Mouse (Mus musculus) hindlimb bud, embryonic 11.5 days (tissue): ENCODE results near the gene Gm21698.
"Not testable (repeated sequence)": the region's sequence is repeated elsewhere in the genome, so short reads cannot be mapped to it uniquely, and the experiment has no call there.

Experiments
- DNase-seq: peaks from one replicate; pipeline ENCODE4 v3.0.0-alpha.2; 2012; ENCODE audit warnings: low read depth, low spot score; ENCODE audit errors: extremely low spot score

Gm21698 gene

DNA sequence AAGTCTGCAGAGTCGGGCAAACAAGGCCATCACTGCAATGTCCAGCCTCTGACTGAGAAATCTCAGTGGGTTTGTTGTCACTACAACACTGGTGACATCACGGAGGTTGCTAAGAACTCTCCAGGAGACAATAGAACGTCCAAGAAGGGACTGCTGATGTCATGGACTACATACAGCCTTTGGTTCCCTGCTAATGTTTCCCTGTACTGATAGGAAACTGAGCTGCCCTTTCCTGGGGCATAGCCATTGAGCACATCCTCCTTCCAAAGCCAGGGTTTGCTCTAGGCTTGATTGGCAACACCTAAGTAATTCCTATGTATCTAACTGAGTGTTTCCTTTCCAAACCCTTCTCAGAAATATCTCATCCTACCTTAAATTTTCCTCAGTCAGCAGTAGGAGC lies at the start of gene Gm21698:
Gm21698 (minus strand) TSS at position 101 of the 400 bp plus-strand sequence.
- DNase-seq = not testable (repeated sequence)

DNA sequence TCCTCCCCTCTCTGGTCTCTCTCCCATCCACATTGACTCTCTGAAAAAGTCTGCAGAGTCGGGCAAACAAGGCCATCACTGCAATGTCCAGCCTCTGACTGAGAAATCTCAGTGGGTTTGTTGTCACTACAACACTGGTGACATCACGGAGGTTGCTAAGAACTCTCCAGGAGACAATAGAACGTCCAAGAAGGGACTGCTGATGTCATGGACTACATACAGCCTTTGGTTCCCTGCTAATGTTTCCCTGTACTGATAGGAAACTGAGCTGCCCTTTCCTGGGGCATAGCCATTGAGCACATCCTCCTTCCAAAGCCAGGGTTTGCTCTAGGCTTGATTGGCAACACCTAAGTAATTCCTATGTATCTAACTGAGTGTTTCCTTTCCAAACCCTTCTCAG lies 34.4 kb upstream of the Gm21698 start, which contains the start of gene Gm5862:
Gm5862 (minus strand) TSS at position 101 of the 400 bp plus-strand sequence.
- DNase-seq = not testable (repeated sequence)

GRCm38 (mm10) chr5:26007697-26008096 lies 19.2 kb upstream of the Gm21698 start:
- DNase-seq = not testable (repeated sequence)

DNA sequence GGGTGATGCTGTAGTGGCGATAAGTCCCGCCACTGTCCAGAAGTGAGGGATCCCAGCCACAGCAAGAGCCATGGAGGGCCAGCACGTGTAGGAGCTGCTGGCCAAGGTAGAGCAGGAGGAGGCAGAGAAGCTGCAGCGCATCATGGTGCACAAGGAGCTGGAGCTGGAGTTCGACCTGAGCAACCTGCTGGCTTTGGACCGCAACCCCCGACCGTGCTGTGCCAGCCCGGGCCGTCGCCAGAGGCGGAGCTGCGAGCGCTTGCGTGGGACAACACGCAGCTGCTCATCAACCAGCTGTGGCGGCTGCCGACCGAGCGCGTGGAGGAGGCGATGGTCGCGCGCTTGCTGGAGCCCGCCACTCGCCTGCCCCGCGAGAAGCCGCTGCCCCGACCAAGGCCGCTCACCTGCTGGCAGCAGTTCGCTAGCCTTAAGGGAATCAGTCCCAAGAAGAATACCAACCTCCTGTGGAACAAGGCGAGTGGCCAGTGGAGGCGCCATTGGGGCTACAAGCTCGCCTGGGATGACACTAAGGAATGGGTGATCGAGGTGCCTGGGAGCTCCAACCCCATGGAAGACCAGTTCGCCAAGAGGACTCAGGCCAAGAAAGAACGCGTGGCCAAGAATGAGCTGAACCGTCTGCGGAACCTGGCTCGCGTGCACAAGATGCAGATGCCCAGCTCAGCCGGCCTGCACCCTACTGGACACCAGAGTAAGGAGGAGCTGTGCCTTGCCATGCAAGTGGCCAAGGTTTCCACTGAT lies 18.7 kb upstream of the Gm21698 start:
- not testable (repeated sequence) for DNase-seq

DNA sequence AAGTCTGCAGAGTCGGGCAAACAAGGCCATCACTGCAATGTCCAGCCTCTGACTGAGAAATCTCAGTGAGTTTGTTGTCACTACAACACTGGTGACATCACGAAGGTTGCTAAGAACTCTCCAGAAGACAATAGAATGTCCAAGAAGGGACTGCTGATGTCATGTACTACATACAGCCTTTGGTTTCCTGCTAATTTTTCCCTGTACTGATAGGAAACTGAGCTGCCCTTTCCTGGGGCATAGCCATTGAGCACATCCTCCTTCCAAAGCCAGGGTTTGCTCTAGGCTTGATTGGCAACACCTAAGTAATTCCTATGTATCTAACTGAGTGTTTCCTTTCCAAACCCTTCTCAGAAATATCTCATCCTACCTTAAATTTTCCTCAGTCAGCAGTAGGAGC lies 16.2 kb upstream of the Gm21698 start, which contains the start of gene Gm1979:
Gm1979 (minus strand) TSS at position 101 of the 400 bp plus-strand sequence.
- not testable (repeated sequence) for DNase-seq

DNA sequence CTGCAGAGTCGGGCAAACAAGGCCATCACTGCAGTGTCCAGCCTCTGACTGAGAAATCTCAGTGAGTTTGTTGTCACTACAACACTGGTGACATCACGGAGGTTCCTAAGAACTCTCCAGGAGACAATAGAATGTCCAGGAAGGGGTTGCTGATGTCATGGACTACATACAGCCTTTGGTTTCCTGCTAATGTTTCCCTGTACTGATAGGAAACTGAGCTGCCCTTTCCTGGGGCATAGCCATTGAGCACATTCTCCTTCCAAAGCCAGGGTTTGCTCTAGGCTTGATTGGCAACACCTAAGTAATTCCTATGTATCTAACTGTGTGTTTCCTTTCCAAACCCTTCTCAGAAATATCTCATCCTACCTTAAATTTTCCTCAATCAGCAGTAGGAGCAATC lies 15.9 kb downstream of the Gm21698 start, which contains the start of gene Gm21680:
Gm21680 (minus strand) TSS at position 101 of the 400 bp plus-strand sequence.
- not testable (repeated sequence) for DNase-seq

DNA sequence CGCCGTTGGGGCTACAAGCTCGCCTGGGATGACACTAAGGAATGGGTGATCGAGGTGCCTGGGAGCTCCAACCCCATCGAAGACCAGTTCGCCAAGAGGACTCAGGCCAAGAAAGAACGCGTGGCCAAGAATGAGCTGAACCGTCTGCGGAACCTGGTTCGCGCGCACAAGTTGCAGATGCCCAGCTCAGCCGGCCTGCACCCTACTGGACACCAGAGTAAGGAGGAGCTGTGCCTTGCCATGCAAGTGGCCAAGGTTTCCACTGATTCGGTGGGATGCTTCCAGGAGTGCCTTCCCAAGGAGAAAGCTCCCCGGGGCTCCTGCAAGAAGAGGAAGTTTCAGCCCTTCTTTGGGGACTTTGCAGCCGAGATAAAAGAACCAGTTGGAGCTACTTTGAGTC lies 31.4 kb downstream of the Gm21698 start:
- DNase-seq = not testable (repeated sequence)

DNA sequence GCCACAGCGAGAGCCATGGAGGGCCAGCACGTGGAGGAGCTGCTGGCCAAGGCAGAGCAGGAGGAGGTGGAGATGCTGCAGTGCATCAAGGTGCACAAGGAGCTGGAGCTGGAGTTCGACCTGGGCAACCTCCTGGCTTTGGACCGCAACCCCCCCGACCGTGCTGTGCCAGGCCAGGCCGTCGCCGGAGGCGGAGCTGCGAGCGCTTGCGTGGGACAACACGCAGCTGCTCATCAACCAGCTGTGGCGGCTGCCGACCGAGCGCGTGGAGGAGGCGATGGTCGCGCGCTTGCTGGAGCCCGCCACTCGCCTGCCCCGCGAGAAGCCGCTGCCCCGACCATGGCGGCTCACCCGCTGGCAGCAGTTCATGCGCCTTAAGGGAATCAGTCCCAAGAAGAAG lies 31.8 kb downstream of the Gm21698 start:
- DNase-seq = not testable (repeated sequence)

- DNase-seq = not testable (repeated sequence)
Measured at GRCm38 (mm10) chr5:25954317-25954716, 34.1 kb downstream of the Gm21698 start, which contains the start of gene Gm21671. Gene Gm21671, minus strand, starts transcription at chr5:25954417.

GRCm38 (mm10) chr5:25945391-25945790 lies 43.1 kb downstream of the Gm21698 start:
- not testable (repeated sequence) for DNase-seq

DNA sequence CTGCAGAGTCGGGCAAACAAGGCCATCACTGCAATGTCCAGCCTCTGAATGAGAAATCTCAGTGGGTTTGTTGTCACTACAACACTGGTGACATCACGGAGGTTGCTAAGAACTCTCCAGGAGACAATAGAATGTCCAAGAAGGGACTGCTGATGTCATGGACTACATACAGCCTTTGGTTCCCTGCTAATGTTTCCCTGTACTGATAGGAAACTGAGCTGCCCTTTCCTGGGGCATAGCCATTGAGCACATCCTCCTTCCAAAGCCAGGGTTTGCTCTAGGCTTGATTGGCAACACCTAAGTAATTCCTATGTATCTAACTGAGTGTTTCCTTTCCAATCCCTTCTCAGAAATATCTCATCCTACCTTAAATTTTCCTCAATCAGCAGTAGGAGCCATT lies 46.2 kb downstream of the Gm21698 start, which contains the start of gene Gm21663:
Gm21663 (minus strand) TSS at position 101 of the 400 bp plus-strand sequence.
- not testable (repeated sequence) for DNase-seq
